Mouse (Mus musculus) left cerebral cortex, postnatal 25 days (tissue): ENCODE results near the gene Glo1. TPM values are rescaled to one million over a fixed set of nuclear protein-coding genes. Genes with fewer than 3 reads are reported as not detected.

Experiments used
- DNase-seq, 2 experiments: peaks; one replicate each; pipeline ENCODE4 v3.0.0; 2022; ENCODE audit warnings: low spot score in 2 of 2, mixed read lengths in 1 of 2
- intact Hi-C: fragments of 180-260 bp; cut with DNase I; formaldehyde crosslinking; loops from one replicate; pipeline ENCODE4 v1.15.1; 2025
- total RNA-seq, 2 experiments: library from RNA; stranded (reverse); gene quantifications; 2 replicates each; pipeline ENCODE4 v1.2.3; 2021

Gene Glo1
- total RNA-seq, 2 experiments from 2014 or later: 136 to 143 TPM

DNA sequence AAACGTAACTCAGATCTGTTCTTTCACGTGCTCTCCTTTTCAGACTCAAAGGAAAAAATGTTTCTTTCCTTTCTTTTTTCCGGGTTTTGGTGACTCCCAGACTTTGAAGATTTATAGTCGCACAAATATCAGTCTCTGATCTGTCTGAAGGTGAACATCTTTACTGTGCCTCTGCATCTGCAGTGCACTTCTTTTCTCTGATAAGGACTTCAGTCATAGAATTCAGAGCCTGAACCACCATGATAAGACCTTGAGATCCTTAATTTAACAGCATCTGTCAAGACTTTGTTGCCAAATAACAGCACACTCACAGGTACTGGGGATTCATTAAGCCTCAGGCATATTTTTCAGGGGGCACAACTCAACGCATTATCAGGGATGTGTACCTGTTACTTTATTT, 10.5 kb downstream of the Glo1 start:
- intact Hi-C loops: no loop called here
- no peak for DNase-seq

DNA sequence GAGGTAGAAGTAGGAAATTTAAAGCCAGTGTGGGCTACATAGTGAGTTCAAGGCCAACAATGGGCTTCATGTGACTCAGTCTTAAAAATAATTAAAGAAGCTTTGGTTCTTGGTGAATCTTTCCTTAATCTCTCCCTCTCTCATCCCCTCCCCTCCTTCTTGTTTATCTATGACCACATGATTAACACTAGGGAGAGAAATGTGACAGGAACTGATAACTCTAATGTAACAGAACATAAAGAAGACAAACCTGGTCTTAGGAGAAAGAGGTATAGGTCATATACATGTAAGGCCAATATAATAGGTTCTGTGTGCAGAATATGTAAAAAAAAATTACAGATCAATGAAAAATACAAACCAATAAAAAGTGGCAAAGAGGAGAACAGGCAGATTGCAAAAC, 13.3 kb downstream of the Glo1 start:
- intact Hi-C loops: no loop called here
- no peak for DNase-seq

DNA sequence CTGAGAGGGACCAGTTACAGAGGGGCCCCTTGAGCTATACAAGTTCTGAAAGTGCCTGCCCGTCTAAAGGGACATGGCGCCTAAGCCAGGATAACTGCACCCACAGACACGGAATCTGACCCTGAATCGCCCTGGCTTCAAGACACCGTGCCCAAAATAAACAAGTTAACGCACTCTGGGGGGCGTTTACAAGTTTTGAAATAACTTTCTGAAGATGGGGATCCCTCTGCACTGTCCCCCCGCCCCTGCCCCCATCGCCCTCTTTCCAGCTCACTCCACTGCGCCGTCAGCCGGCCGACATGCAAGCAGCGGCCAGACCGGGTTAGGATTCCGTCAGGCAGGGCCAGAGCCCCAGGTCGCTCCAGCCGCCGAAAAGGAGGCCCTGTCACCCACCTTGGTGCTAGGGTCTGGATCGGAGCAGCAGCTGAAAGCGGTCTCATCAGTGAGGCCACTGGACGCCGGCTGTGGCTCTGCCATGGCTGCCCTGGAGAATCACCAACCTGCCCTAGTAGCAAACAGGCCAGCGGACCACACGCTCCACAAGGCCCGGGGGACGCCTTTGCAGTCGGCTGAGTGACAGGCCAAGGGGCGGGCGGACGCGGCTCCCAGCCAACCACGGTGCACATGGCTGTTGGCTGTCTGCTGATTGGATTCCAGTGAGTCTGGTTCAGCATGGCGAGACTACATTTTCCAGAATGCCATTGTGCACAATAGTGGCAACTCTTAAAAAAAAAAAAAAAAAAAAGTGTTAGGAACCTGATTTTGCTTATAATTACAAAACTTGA, 14.4 kb downstream of the Glo1 start:
- intact Hi-C loops: no loop called here
- DNase-seq: peak; percentile 100

DNA sequence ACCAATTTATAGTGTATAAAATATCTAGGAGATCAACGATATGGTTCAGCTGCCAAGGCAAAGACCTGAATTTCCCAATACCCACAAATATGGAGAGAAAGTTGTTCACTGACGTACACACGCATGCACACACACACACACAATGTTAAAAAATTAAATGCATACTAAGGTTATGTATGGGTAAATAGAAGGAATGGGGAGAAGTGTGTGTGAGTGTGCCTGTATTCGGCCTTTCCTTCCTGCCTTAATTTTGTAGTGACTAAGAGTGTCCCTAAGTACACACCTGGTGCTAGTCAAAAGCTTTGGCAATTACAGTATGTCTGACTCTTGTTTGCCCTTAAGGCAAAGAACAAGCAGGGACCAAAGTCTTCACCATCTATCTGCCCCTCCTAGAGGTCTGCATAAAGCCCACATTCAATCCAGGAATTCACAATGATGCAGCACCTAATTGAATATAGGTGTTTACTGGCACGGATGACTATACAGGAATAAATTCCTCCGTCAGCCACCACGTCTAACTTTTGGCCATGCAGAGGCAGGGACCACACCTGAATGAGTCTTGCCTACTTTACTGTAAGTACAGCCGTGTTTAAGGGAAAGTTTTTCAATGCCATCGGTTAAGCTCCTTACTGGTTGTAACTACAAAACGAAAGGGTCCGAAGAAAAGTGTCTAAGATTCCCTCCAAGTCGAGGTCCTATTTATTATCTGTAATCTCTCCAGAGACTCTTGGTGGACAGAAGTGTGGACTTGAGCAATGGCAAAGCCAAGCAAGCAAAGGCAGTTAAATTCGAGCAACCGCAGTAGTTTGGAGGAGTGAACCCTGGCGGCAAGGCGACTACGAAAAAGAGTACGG, 15.2 kb downstream of the Glo1 start:
- DNase-seq: no peak
- intact Hi-C loops: no loop called here

DNA sequence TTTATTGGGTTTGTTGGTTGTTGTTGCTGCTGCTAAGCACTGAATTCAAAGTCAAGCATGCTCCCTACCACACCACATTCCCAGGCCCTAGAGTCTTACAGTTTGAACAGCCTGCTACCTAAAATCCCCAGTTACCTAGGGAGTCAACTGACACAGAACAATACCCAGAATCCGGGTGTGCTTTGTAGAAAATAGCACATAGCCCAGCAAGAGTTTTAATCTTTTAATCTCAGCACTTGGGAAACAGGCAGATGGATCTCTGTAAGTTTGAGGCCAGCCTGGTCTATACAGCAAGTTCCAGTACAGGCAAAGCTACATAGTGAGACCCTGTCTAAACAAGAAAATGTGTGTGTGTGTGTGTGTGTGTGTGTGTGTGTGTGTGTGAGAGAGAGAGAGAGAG, 15.9 kb downstream of the Glo1 start:
- intact Hi-C loops: no loop called here
- DNase-seq: no peak

DNA sequence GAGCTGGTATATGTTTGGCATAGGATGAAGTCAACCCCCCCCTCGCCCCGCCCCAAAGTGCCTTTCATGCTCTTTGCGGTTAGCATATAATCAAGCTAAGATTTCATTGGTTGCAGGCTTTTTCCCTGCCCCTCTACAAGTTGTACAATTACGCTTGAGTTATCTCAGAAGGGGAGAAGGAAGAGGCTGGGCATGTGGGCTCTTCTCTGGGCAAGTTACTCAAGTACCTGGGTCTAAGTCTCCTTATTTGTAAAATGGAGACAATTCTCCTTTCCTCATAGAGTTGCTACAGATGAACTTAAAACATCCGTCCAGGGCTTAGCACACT, 16.7 kb downstream of the Glo1 start:
- DNase-seq: no peak

DNA sequence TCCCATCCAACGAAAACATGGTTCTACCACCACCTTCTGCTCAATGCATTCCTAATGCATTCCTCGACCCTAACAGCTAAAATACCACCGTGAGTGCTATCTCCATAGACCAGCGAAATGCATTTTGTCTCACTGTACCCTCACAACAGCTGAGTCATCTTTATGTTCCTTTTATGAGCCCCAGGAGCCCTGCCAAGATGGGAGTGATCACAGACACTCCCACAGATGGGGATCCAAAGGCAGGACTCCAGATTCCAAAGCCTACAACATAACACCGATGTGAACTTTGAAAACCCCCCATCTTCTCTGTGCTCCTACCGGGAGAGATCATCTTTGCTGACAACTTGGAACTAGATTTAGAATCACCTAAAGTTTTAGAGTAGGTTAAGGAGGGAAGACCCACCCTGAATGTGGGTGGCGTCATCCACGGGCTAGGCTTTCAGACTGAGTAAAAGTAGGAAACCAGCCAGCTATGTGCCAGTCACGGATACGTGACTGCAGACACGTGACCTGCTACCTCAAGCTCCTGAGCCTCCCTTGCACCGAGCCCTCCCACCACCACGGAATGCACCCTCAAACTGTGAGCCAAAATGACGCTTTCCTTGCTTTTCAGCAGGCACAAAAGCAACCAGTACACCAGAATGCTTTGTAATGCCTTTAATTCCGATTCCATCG, 17.2 kb downstream of the Glo1 start:
- intact Hi-C loops: no loop called here
- DNase-seq: peak in 1 of 2 experiments; percentile 84

More for the DNA sequence above, 16.7 kb downstream of the Glo1 start:
- intact Hi-C loops: no loop called here

DNA sequence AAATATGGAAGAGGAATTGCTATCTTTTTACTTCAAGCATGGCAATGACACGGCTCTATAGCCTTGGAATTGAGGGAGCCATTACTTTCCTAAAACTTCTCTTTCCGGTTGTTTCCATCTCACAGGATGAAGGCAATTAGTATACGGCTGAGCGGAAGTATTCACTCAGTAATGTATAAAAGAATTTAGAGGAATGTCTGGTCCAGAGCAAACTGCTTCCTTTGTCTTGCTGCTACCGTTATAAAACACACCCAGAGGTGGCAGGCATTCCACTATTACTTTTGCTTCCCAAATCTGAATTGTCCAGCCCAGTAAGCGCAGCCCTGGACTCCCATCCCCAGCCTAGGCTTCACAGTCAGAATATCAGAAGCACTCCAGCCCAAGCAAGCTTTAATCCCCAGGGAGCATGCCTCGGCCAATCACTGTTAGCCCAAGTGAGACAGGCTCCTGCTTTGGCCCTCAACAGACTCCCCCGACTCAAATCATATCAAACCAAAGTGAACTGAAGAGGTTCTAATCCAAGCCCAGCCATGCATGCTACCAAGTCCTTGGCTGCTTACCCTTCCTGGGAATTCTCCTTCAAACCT, 18.7 kb downstream of the Glo1 start:
- intact Hi-C loops: no loop called here
- no peak for DNase-seq

DNA sequence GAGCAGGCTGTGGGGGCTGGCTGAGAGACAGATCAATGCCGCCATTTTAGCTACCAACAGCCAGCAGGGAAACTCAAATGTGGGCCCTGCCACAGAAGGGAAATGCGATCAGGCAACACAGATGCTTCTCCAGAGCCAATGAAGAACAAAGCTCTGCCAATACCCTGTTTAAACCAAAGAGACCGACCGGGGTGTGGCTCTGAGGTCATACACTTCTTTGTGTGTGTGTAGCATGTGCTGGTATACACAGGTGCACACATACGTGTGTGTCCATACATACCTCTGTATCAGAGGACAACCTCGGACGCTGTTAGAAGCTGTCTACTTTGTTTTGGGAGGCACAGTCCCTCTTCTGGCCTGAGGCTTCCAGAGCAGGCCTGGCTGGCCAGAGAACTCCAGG, 19.3 kb downstream of the Glo1 start:
- intact Hi-C loops: no loop called here
- no peak for DNase-seq

DNA sequence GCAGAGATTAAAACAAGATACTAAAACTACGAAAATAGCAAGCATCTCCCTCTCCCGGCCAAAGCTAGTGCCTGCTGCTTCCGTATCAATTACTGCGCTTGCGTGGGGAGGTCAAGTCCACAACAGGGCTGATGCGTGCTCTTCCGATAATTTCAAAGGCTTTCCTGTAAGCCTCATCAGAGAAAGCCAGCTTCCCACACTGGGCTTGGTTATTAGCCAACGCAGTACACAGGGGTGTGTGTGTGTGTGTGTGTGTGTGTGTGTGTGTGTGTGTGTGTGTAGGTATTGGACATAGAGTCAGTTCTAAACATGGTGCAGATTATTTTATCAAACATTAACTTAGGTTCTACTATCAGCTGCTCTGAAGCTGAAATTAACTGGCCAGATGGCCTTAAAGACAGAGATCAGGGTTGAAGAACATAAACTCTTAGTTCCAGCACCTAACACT, 20.0 kb downstream of the Glo1 start:
- intact Hi-C loops: no loop called here
- DNase-seq: no peak

DNA sequence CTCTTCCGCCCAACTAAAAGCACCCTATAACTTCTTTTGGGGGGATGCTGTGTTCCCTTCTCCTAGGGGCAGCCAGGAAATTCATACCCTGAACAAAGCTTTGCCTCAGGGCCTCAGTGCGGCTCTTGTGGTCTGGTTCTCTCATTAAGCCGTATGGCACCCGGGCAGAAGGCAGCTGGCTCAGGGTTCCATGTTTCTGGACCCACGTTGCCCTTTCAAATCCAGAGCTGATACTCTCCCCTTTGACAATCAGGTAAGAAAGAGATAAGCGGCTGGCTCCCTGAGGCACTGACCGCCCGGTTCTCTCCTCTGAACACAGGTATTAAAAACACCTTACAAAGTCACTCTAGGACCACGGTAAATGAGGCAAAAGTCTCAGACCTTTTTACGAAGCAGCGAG, 20.5 kb downstream of the Glo1 start:
- intact Hi-C loops: no loop called here
- DNase-seq: no peak

DNA sequence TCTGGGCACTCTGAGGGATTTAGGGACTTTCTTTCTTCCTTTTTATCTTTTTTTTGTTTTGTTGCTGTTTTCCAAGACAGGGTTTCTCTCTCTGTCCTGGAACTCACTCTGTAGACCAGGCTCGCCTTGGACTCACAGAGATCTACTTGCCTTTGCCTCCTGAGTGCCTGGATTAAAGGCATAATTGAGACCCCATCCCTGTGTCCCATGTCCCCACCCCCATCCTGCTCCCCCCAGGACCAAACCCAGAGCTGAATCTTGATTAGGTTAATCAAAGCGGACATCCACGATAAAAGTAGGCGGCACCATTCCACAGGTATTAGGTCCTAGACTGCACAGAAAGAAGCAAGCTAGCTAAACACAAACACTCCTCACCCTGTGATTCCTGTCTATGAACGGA, 21.7 kb downstream of the Glo1 start:
- intact Hi-C loops: no loop called here
- no peak for DNase-seq

DNA sequence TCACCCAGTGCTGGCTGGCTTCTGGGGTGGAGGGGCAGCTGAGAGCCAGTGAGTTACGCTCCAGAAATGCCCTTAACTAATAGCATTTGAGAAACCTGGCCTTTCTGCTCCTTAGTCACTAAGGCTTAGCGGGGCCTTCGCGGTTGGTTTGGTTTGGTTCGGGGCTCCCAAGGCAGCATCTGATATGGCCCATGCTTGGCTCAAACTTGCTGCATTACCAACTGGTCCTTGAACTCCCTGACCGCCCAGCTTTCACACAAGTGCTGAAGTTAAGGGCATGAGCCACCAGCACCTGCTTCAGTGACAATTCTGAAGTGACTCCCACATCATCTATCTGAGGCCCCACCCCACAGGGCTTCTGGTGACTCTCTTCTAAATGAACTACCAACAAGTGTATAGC, 22.4 kb downstream of the Glo1 start:
- intact Hi-C loops: no loop called here
- no peak for DNase-seq

DNA sequence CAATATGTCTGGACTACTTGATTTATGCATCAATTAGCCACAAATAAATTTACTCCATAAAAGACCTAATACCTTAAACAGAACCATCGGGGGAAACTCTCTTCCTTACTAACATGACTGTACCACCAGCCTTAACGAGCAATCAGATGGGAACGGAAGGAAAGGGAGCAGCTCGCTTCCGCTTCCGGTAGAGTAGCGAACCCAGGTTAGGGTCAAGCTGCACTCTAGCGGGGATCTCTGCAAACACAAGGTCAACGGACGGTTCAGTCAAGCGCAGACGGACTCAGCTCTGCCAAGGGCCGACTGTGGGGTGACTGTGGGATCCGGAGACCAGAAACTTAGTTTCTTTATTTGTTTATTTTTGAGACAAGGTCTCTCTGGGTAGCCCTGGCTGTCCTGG, 24.5 kb downstream of the Glo1 start:
- no peak for DNase-seq

DNA sequence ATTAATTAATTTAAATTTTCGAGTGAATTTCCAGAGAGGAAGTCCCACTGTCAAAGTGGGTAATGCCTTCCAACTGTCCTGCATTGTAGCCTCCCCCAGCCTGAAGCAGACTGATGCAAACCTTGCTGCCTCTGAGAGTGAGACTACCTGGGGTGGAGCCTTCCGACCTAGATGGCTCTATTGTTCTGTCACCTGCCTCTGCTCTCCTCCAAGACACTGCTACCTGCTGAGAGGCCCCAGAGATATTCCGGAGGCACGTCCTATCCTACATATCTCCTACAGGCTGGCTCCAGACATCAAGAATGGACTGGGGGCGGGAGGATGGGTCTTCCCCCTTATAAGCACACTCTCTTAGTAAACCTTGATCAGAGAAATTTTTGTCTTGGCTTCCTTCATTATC, 28.4 kb downstream of the Glo1 start:
- intact Hi-C loops: no loop called here
- no peak for DNase-seq

More for the DNA sequence above, 24.5 kb downstream of the Glo1 start:
- intact Hi-C loops: no loop called here

DNA sequence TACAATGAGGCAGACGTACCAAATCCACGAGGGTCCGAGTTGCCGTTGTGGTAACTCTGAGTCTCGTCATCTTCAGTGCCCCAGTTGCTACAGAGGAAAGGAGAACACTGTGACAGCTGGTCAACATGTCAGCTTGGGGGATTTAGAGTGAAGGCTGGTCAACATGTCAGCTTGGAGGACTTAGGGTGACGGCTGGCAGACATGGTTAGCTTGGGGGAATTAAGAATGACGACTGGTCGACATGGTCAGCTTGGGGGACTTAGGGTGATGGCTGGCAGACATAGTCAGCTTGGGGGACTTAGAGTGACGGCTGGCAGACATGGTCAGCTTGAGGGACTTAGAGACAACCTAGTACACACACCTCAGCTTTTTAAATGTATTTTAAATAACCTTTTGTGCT, 28.9 kb downstream of the Glo1 start:
- intact Hi-C loops: no loop called here
- no peak for DNase-seq

DNA sequence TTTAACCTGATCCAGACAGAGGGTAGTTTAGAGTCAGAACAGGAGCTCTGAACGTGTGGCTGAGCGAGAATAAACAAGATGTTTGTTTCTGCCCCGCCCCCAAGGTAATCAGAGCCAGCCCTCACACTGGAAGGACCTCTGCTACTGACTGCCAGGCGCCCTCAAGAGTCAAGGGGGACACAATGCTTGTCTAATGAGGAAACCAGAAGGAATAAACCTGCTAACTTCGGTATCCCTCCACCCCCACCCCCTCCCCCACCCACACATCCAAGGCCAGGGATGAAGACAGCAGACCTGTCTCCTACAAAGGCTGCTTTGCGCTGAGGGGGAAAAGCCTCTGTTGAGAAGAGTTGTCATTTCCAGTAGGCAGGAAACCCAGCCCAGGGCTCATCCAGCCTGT, 31.8 kb downstream of the Glo1 start:
- no peak for DNase-seq
- intact Hi-C loops: no loop called here

DNA sequence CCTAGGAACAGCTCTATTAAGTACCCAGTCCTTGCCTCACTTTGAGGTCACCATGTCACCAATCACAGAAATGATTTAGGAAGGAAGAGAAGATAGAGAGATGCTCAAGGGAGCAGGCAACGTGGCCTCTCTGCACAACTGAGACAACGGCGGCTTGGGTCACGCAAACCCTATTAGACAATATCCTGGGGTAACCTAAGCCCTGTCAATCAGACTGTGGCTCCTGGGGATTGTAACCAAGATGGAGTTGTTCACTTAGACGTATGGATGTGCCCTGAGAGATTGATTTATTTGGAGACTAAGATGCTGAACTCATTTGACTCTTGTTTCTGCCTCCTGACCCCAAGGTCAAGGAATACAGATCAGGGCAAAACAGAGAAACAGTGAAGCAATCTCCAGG, 32.3 kb downstream of the Glo1 start:
- DNase-seq: no peak
- intact Hi-C loops: no loop called here

DNA sequence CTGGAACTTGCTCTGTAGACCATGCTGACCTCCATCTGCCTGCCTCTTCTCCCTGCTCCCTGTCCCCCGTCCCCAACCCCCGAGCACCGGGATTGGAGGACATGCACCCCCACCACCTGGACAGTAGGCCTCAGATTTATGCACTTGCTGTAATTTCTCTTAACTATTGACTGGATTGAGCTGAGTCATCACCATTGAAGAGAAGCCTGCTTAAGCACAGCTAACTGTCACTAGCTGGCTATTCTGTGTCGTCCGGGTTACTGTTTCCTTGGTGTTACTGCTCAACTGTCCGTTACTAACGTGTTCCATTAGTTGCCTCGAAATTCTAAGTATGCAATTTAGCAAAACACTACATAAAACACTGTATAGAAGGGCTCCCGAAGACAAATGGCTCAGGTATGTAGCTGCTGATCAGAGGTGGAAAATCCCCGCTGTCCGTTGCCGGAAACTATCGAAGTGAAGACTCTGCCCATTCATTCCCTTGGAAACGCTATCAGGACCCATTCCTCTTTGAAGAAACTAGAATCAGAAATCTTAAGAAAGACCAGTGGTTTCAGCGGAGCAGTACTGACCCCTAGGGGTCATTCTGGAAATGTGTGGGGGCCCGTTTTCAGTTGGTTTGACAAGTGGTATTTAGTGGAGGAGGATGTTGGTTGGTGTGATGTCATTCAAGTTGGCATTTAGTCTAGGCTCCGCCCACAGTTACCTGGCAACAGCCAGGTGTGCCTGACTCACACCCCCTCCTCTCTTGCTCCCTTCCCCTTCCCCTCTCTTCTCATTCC, 36.1 kb downstream of the Glo1 start:
- intact Hi-C loops: no loop called here
- DNase-seq: peak; percentile 66 to 83
